Mouse (Mus musculus): Measurements from ENCODE around the gene Pclaf. TPM values are rescaled to one million over a fixed set of nuclear protein-coding genes. Genes with fewer than 3 reads are reported as not detected.

Gene Pclaf
- total and polyA plus RNA-seq, 3 experiments: 177 to 394 (median 229) TPM

DNA sequence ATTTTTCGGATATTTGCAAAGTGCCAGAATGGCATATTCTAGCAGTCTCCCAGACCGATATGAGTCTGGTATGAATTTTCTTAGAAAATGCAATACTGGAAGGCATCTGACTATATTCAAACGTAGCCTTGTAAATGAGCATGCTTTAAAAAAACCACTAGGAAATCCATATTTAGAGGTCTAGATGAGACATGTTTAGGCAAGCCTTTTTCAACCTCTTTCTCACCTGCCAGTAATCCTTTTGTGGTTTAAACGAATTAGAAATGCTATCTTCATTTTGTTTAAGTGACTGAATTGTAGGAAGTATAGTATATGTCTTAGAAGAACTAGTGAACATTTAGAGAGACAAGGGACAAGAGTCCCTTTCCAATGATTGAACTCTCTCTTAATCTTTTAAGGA, 19.8 kb downstream of the Pclaf start:
- dilution Hi-C loops (cut with MboI; ENCODE audit: extremely low pct_ligation_motif_present, extremely low pct_unique_long_range_greater_than_20kb, low sequenced_read_pairs) (no loop called here), in situ Hi-C loops (cut with MboI; ENCODE audit: low pct_ligation_motif_present, low pct_unique_long_range_greater_than_20kb, low sequenced_read_pairs) (no loop called here)
- Histone ChIP-seq H3K27me3 (replicated peaks) (no peaks in the 10 kb centered on the region), H3K9ac (ENCODE audit: insufficient read depth, low read depth) (peak overlapping the region; percentile 74), H3K4me3 (replicated peaks in 1 of 3; ENCODE audit: low read depth in 2 of 3, low read length in 2 of 3, poor library complexity in 1 of 3) (peak overlapping the region; percentile 83 to 94 (median 90)), H3K4me2 (ENCODE audit: insufficient read depth, low read depth, poor library complexity, severe bottlenecking) (peak overlapping the region; percentile 71), H3K27ac (ENCODE audit: insufficient read depth, low read depth) (peak overlapping the region; percentile 79), H3K79me2 (replicated peaks; ENCODE audit: control insufficient read depth, extremely low read depth, insufficient read depth, poor library complexity, severe bottlenecking) (peaks cover 38% of the 10 kb centered on the region), H3K36me3 (replicated peaks in 1 of 2; ENCODE audit: control insufficient read depth in 1 of 2, insufficient read depth in 1 of 2, low read length in 1 of 2) (peaks cover 8 to 16% of the 10 kb centered on the region in 2 experiments), H3K4me1 (ENCODE audit: control insufficient read depth in 1 of 2, insufficient read depth in 2 of 2) (peaks cover 0 to 19% of the 10 kb centered on the region in 2 experiments; a peak in 2 of 4 replicates), H3K9me3 (replicated peaks; ENCODE audit: low read length) (no peaks in the 10 kb centered on the region)
- DNase-seq (ENCODE audit: extremely low read depth): no peak
- 0 out of 2 replicates have a peak, but pooled peaks have one; percentile 5 for TF ChIP-seq ETS1 (conservative IDR thresholded peaks at IDR 0.05; ENCODE audit: low read depth, low read length)
- peak; percentile 96 for TF ChIP-seq CHD1 (IDR thresholded peaks at IDR 0.05; ENCODE audit: low read depth, low read length)
- TF ChIP-seq BHLHE40 (IDR thresholded peaks at IDR 0.05; ENCODE audit: low read depth, low read length): peak; percentile 49
- TF ChIP-seq TBP (conservative IDR thresholded peaks at IDR 0.05; ENCODE audit: low read depth, low read length): no peak
- TF ChIP-seq SIN3A (IDR thresholded peaks at IDR 0.05; ENCODE audit: low read length): no peak
- peak; percentile 13; the same call in 1 of the 2 replicates for TF ChIP-seq MEF2A (IDR thresholded peaks at IDR 0.05; ENCODE audit: borderline replicate concordance, low read depth, low read length)
- TF ChIP-seq NRF1 (IDR thresholded peaks at IDR 0.05; ENCODE audit: low read depth, low read length): no peak
- TF ChIP-seq EP300 (IDR thresholded peaks at IDR 0.05; ENCODE audit: low read length): peak; percentile 44
- TF ChIP-seq POLR2A (IDR thresholded peaks at IDR 0.05; ENCODE audit: low read depth, low read length): no peak
- 0 out of 2 replicates have a peak, but pooled peaks have one; percentile 37 for TF ChIP-seq MYC (IDR thresholded peaks at IDR 0.05; ENCODE audit: low read depth, low read length)
- peak; percentile 66 for TF ChIP-seq ZNF384 (IDR thresholded peaks at IDR 0.05; ENCODE audit: low read depth, low read length)
- peak; percentile 7; the same call in 1 of the 2 replicates for TF ChIP-seq HCFC1 (IDR thresholded peaks at IDR 0.05; ENCODE audit: low read depth, low read length)
- TF ChIP-seq IRF4 (IDR thresholded peaks at IDR 0.05; ENCODE audit: low read depth, low read length): no peak
- 0 out of 2 replicates have a peak, but pooled peaks have one; percentile 15 for TF ChIP-seq TCF12 (IDR thresholded peaks at IDR 0.05; ENCODE audit: low read depth, low read length)
- TF ChIP-seq JUND (conservative IDR thresholded peaks at IDR 0.05; ENCODE audit: low read depth, low read length): no peak
- no peak for TF ChIP-seq JUN (IDR thresholded peaks at IDR 0.05; ENCODE audit: insufficient read depth, low read depth, low read length)
- TF ChIP-seq RAD21 (IDR thresholded peaks at IDR 0.05; ENCODE audit: low read depth, low read length): no peak

DNA sequence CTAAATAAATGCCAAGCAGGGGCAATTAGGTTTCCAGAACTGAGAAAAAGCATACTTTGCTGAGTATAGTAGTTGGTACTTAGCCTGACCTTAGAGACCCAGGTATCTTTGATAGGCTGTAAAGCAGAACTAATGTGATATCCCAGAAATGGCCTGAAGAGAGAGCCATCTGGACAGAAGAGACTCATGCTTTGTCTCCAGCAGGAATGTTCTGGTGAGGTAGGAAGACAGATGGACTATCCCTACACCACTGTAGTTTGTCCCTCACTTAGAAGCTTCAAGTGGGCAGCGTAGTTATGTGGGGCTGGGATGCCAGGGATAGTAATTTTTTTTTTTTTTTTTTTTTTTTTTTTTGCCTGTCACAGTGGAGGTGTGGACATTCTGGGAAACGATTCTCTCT, 23.9 kb downstream of the Pclaf start:
- dilution Hi-C loops (cut with MboI; ENCODE audit: extremely low pct_ligation_motif_present, extremely low pct_unique_long_range_greater_than_20kb, low sequenced_read_pairs): no loop called here

More for the DNA sequence above, 23.9 kb downstream of the Pclaf start:
- no peak overlapping the region for H3K27ac ChIP-seq (ENCODE audit: insufficient read depth, low read depth)
- H3K4me2 ChIP-seq (ENCODE audit: insufficient read depth, low read depth, poor library complexity, severe bottlenecking): no peak overlapping the region
- TF ChIP-seq ZNF384 (IDR thresholded peaks at IDR 0.05; ENCODE audit: low read depth, low read length) (no peak), USF2 (conservative IDR thresholded peaks at IDR 0.05; ENCODE audit: low read depth, low read length) (no peak), RCOR1 (conservative IDR thresholded peaks at IDR 0.05; ENCODE audit: low read depth, low read length) (no peak), NRF1 (IDR thresholded peaks at IDR 0.05; ENCODE audit: low read depth, low read length) (no peak), HCFC1 (IDR thresholded peaks at IDR 0.05; ENCODE audit: low read depth, low read length) (no peak), MYC (IDR thresholded peaks at IDR 0.05; ENCODE audit: low read depth, low read length) (no peak), BHLHE40 (IDR thresholded peaks at IDR 0.05; ENCODE audit: low read depth, low read length) (no peak), PAX5 (IDR thresholded peaks at IDR 0.05; ENCODE audit: low read length) (no peak), GABPA (IDR thresholded peaks at IDR 0.05; ENCODE audit: insufficient replicate concordance, low read depth, low read length) (no peak), ZMIZ1 (IDR thresholded peaks at IDR 0.05; ENCODE audit: low read depth, low read length) (no peak), POLR2A (IDR thresholded peaks at IDR 0.05; ENCODE audit: low read depth, low read length) (no peak), JUN (IDR thresholded peaks at IDR 0.05; ENCODE audit: insufficient read depth, low read depth, low read length) (no peak), E2F4 (IDR thresholded peaks at IDR 0.05; ENCODE audit: insufficient replicate concordance, low read depth, low read length) (no peak), MAFK (IDR thresholded peaks at IDR 0.05; ENCODE audit: insufficient replicate concordance, low read length) (no peak), NELFE (IDR thresholded peaks at IDR 0.05; ENCODE audit: low read depth, low read length) (no peak), CHD2 (IDR thresholded peaks at IDR 0.05; ENCODE audit: low read length) (no peak), ZKSCAN1 (IDR thresholded peaks at IDR 0.05; ENCODE audit: borderline replicate concordance, low read depth, low read length) (no peak), ZC3H11A (IDR thresholded peaks at IDR 0.05; ENCODE audit: low read depth, low read length) (no peak), UBTF (IDR thresholded peaks at IDR 0.05; ENCODE audit: low read depth, low read length) (no peak), IRF4 (IDR thresholded peaks at IDR 0.05; ENCODE audit: low read depth, low read length) (no peak)
- H3K9ac ChIP-seq (ENCODE audit: insufficient read depth, low read depth): no peak overlapping the region
- H3K27me3 ChIP-seq (replicated peaks): no peaks in the 10 kb centered on the region
- peaks cover 52% of the 10 kb centered on the region for H3K79me2 ChIP-seq (replicated peaks; ENCODE audit: control insufficient read depth, extremely low read depth, insufficient read depth, poor library complexity, severe bottlenecking)
- in situ Hi-C loops (cut with MboI; ENCODE audit: low pct_ligation_motif_present, low pct_unique_long_range_greater_than_20kb, low sequenced_read_pairs): no loop called here
- peaks cover 0 to 12% of the 10 kb centered on the region in 2 experiments for H3K36me3 ChIP-seq (replicated peaks in 1 of 2; ENCODE audit: control insufficient read depth in 1 of 2, insufficient read depth in 1 of 2, low read length in 1 of 2)
- H3K4me1 ChIP-seq (ENCODE audit: control insufficient read depth in 1 of 2, insufficient read depth in 2 of 2): peaks cover 0 to 13% of the 10 kb centered on the region in 2 experiments; a peak in 2 of 4 replicates
- no peak for DNase-seq (ENCODE audit: extremely low read depth)
- H3K4me3 ChIP-seq (replicated peaks in 1 of 3; ENCODE audit: low read depth in 2 of 3, low read length in 2 of 3, poor library complexity in 1 of 3): no peak overlapping the region
- no peaks in the 10 kb centered on the region for H3K9me3 ChIP-seq (replicated peaks; ENCODE audit: low read length)
